Mouse (Mus musculus) embryonic facial prominence, embryonic 12.5 days (tissue): ENCODE measurements around the gene Cp. TPM values are rescaled to one million over a fixed set of nuclear protein-coding genes. Genes with fewer than 3 reads are reported as not detected.
"Not testable (repeated sequence)": the region's sequence is repeated elsewhere in the genome, so short reads cannot be mapped to it uniquely, and the experiment has no call there.

Experiments
- ATAC-seq: fragments of 200-750 bp; cut with Nextera tagmentation; 2 replicates; pipeline ENCODE4 v1.8.0; 2017; ENCODE audit not compliant: insufficient number of reproducible peaks, insufficient read depth, low FRiP score, low TSS enrichment
- H3K27ac ChIP-seq: fragments of 300-500 bp; sonication (generic); 2 replicates; pipeline ENCODE4 v1.5.1; 2016; ENCODE audit warnings: mild to moderate bottlenecking
- H3K27me3 ChIP-seq: fragments of 300-500 bp; sonication (generic); 2 replicates; pipeline ENCODE4 v1.6.1; 2016; ENCODE audit warnings: mild to moderate bottlenecking, moderate library complexity
- H3K36me3 ChIP-seq: fragments of 300-500 bp; sonication (generic); 2 replicates; pipeline ENCODE4 v1.6.1; 2016; ENCODE audit warnings: mild to moderate bottlenecking
- H3K4me1 ChIP-seq: fragments of 300-500 bp; sonication (generic); 2 replicates; pipeline ENCODE4 v1.6.1; 2016
- H3K4me2 ChIP-seq: fragments of 300-500 bp; sonication (generic); replicated peaks from 2 replicates; pipeline ENCODE4 v1.6.1; 2016; ENCODE audit warnings: mild to moderate bottlenecking, moderate library complexity
- H3K4me3 ChIP-seq: fragments of 300-500 bp; sonication (generic); 2 replicates; pipeline ENCODE4 v1.5.1; 2016; ENCODE audit warnings: mild to moderate bottlenecking
- H3K9ac ChIP-seq: fragments of 300-500 bp; sonication (generic); 2 replicates; pipeline ENCODE4 v1.6.1; 2016; ENCODE audit warnings: mild to moderate bottlenecking, moderate library complexity
- H3K9me3 ChIP-seq: fragments of 300-500 bp; sonication (generic); 2 replicates; pipeline ENCODE4 v1.6.1; 2016; ENCODE audit warnings: mild to moderate bottlenecking, moderate library complexity
- WGBS: fragments of 180-500 bp; shearing (Covaris S2); methylation state at CpG from one replicate; pipeline ENCODE4 v1.1.7; 2016; 5-methylcytosine and 5-hydroxymethylcytosine counted together
- polyA plus RNA-seq: library from polyadenylated mRNA; unstranded; fragments of >200 nt; fragmentation: Nextera tagmentation; extraction: Ambion mirVana; gene quantifications from 2 replicates; pipeline ENCODE4 v1.2.1, GENCODE M21; 2016

The Cp gene
- polyA plus RNA-seq, result 3.2 and 6.1 TPM in 2 replicates

DNA sequence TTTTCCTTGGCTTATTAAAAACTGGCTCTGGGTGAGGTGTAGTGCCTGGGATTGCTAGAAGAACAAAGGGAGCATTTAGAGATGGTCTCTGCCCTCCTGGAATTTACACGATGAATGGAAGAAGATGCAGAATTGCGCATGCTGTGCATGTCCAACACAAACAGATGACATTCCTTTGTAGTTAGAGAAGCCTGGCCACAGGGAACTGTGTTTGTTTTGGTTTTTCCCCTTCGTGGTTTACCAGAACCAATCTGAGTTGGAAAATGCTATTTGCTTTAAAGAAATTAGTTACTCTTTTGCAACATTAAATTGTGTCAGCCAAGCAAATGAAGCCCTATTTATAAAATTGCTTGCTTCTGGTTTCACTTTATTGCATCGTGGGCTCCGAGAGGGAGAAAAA lies at the start of gene Cp:
Cp (plus strand) TSS at position 170 of the 400 bp plus-strand sequence.
- no peak within 1 kb of the TSS for H3K27ac ChIP-seq
- ATAC-seq, result no peak
- no peak within 1 kb of the TSS for H3K9ac ChIP-seq
- H3K4me3 ChIP-seq, result no peak within 1 kb of the TSS
- no peaks in the 10 kb centered on the region for H3K27me3 ChIP-seq
- H3K9me3 ChIP-seq, result no peaks in the 10 kb centered on the region
- 0 out of 2 replicates have a peak within 1 kb of the TSS, but pooled peaks have one; percentile 9 for H3K4me2 ChIP-seq
- no peaks in the 10 kb centered on the region for H3K4me1 ChIP-seq
- 22% methylated on average over 5 of the region's 5 CpGs for WGBS
- H3K36me3 ChIP-seq, result no peaks in the 10 kb centered on the region

DNA sequence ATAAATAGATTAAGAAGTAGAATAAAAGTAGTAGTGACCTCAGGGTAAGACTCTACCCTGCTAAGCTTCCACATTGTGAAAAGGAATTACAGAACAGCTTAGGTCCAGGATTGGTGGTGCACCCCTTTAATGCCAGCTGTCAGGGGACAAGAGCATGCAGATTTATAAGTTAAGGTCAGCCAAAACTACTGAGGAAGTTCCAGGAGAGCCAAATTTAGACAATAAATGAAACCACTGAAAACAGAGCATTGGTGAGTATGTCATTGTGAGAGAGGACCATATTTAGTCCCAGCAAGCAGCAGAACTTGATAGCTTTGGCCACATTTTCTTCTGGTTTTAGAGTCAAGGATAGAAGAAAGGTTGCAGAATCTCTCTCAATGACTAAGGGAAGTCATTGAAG lies 8.3 kb upstream of the Cp start:
- no peak overlapping the region for H3K4me3 ChIP-seq
- no peak for ATAC-seq
- H3K36me3 ChIP-seq, result no peaks in the 10 kb centered on the region
- H3K4me1 ChIP-seq, result no peaks in the 10 kb centered on the region
- no peaks in the 10 kb centered on the region for H3K27me3 ChIP-seq
- no peaks in the 10 kb centered on the region for H3K9me3 ChIP-seq
- no peak overlapping the region for H3K9ac ChIP-seq
- no peak overlapping the region for H3K4me2 ChIP-seq
- no peak overlapping the region for H3K27ac ChIP-seq

DNA sequence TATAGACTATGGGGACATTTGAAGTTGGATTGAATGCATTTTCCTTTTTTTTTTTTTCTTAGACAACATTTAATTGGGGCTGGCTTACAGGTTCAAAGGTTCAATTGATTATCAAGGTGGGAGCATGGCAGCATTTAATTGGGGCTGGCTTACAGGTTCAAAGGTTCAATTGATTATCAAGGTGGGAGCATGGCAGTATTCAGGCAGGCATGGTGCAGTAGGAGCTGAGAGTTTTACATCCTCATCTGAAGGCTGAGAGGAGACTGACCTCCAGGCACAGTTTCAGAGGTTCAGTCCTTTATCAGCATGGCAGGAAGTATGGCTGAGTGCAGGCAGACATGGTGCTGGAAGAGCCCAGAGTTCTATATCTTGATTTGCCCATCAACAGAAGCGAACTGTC lies 7.5 kb upstream of the Cp start:
- not testable (repeated sequence) for H3K4me1 ChIP-seq, H3K4me2 ChIP-seq, H3K9me3 ChIP-seq, H3K9ac ChIP-seq, H3K4me3 ChIP-seq, H3K27ac ChIP-seq, ATAC-seq, H3K27me3 ChIP-seq, H3K36me3 ChIP-seq
- WGBS, result 86% methylated on average over 1 of the region's 1 CpGs

DNA sequence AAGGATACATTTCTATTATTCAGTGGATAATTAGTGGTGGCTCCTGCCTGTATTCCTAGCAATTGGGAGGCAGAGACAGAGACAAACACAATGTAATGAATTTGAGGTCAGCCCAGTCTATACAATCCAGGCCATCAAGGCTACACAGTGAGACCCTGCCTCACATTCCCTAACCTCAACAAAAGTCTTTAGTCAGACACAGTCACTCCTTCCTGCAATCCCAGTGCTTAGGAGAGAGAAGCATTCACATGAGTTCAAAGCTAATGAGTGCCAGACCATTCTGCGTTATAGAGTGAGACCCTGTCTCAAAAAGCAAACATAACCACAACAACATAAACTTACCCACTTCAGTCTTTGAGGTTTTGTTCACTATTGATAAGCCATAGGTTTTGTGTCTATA lies 3.4 kb upstream of the Cp start:
- no peak overlapping the region for H3K4me3 ChIP-seq
- H3K27me3 ChIP-seq, result no peaks in the 10 kb centered on the region
- H3K27ac ChIP-seq, result no peak overlapping the region

DNA sequence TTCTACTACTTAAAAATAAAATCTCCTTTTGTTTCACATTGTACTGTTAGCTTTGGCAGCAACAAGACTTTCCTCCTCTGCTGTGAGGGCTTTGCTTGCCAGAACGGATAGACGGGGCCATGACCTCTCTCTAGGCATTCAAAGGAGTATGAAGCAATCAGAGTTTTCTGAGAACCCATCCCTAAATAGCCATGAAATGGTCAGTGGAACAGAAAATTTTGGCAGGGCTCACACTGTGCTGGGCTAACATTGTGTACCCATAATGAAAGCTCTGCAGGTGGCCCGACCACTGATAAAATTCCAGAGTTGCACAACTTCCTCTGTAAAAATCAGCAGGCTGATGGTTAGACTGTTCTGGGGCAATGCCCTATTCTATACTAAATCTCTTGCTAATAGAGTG lies 3.0 kb upstream of the Cp start:
- 22% methylated on average over 3 of the region's 3 CpGs for WGBS
- peak; percentile 80 for ATAC-seq

More for the DNA sequence above, 3.4 kb upstream of the Cp start:
- 0 out of 2 replicates have a peak, but pooled peaks have one; percentile 64 for ATAC-seq
- Histone ChIP-seq H3K4me2 (no peak overlapping the region), H3K36me3 (no peaks in the 10 kb centered on the region), H3K9me3 (no peaks in the 10 kb centered on the region), H3K9ac (no peak overlapping the region), H3K4me1 (no peaks in the 10 kb centered on the region)
- WGBS, result 23% methylated on average over 1 of the region's 1 CpGs

DNA sequence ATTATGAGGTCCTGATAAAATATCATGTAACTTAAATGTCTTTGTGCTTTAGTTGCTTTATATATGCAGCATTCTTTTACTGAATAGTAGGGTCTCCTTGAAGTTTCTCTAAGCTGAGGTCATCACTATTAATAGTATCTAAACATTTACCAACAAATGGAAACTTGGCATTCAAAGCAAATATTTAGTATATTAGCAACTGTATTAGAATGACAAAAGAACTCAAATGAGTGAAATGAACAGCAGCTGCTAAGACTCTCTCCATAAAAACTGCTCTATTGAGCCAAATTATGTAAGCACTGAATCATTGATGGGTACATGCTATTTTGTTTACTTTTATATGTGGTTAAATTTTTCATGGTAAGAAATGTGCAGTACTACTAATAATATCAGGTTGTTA lies 1.2 kb downstream of the Cp start:
- Histone ChIP-seq H3K27ac (no peak overlapping the region), H3K9me3 (no peaks in the 10 kb centered on the region)
- no peak for ATAC-seq

More for the DNA sequence above, 3.0 kb upstream of the Cp start:
- no peaks in the 10 kb centered on the region for H3K4me1 ChIP-seq
- H3K4me3 ChIP-seq, result no peak overlapping the region
- H3K27ac ChIP-seq, result no peak overlapping the region
- H3K27me3 ChIP-seq, result no peaks in the 10 kb centered on the region
- H3K4me2 ChIP-seq, result no peak overlapping the region
- H3K9me3 ChIP-seq, result no peaks in the 10 kb centered on the region
- no peaks in the 10 kb centered on the region for H3K36me3 ChIP-seq
- H3K9ac ChIP-seq, result no peak overlapping the region

DNA sequence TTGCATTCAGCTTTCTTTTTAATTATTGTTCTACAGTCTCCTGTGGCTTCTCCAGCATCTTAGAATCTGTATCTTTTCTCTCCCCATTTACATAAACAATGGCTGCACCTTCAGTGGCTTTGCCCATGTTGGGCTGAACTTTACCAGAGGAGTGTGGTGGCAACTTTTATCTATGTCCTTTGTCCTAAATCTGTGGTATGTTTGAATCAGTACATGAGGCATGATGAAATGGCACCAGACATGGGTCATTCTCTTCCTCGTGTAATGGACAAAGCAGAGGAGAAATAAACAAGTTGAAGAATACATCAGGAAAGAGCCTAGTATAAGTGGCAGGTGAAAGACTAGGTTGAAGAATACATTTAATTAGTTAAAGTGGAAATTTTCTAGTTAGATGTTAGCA lies 2.1 kb downstream of the Cp start:
- no peak for ATAC-seq
- Histone ChIP-seq H3K4me1 (no peaks in the 10 kb centered on the region), H3K4me3 (no peak overlapping the region), H3K9ac (no peak overlapping the region), H3K27me3 (no peaks in the 10 kb centered on the region), H3K9me3 (no peaks in the 10 kb centered on the region), H3K36me3 (no peaks in the 10 kb centered on the region), H3K4me2 (no peak overlapping the region), H3K27ac (no peak overlapping the region)
- WGBS, result 81% methylated on average over 1 of the region's 1 CpGs

More for the DNA sequence above, 1.2 kb downstream of the Cp start:
- Histone ChIP-seq H3K9ac (no peak overlapping the region), H3K4me3 (no peak overlapping the region), H3K4me1 (no peaks in the 10 kb centered on the region), H3K4me2 (no peak overlapping the region), H3K36me3 (no peaks in the 10 kb centered on the region), H3K27me3 (no peaks in the 10 kb centered on the region)

DNA sequence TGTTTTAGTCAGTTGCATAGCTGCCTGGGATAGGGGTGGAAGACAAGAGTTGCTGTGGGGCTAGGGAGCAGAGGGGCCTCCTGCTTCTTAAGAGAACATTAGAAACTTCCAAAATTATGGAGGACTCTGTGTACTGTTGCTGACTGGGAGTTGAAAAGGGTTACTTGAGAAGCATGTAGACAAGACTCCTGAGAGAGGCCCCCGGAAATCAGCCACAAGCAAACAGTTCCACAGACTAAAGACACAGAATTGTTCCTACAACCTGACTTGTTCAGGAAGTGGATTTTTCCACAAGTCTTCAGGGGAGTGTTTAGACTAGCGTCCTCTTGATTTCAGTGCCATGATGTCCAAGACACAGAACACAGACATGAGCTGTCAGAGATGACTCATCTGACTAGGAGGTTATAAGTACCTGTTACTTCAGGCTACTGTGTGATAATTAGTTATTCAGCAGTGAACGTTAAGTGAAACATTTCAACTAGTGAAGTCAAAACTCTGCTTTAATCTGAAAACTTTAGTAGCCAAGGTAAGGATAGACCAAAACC lies 3.8 kb downstream of the Cp start:
- no peak for ATAC-seq
- no peak overlapping the region for H3K4me3 ChIP-seq
- H3K9ac ChIP-seq, result no peak overlapping the region
- no peaks in the 10 kb centered on the region for H3K36me3 ChIP-seq
- H3K9me3 ChIP-seq, result no peaks in the 10 kb centered on the region
- H3K4me1 ChIP-seq, result no peaks in the 10 kb centered on the region
- no peak overlapping the region for H3K27ac ChIP-seq
- H3K4me2 ChIP-seq, result no peak overlapping the region
- no peaks in the 10 kb centered on the region for H3K27me3 ChIP-seq
- 47% methylated on average over 3 of the region's 3 CpGs for WGBS

DNA sequence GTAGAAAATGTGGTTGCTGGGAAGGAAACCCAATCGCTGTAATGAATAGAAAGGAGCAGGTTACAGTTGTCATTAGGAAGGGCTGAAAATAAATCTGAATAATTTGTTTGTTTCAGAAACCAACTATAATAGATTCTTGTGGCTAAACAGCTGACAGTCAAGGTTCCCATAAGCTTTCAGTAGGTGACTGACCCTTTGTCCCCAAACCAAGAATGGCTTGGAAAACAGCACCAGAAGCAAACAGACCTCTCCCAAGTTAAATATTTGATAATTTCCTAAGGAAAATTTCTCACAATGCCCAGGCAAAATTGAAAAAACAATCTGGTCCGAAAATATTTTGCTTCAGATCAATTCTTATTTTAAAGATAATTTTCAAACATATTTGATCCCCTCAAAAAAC lies 4.5 kb downstream of the Cp start:
- no peak overlapping the region for H3K27ac ChIP-seq
- no peaks in the 10 kb centered on the region for H3K27me3 ChIP-seq
- no peak overlapping the region for H3K9ac ChIP-seq
- H3K4me2 ChIP-seq, result no peak overlapping the region
- H3K36me3 ChIP-seq, result no peaks in the 10 kb centered on the region
- no peaks in the 10 kb centered on the region for H3K4me1 ChIP-seq
- WGBS, result 87% methylated on average over 2 of the region's 2 CpGs
- ATAC-seq, result no peak
- H3K9me3 ChIP-seq, result no peaks in the 10 kb centered on the region
- no peak overlapping the region for H3K4me3 ChIP-seq

DNA sequence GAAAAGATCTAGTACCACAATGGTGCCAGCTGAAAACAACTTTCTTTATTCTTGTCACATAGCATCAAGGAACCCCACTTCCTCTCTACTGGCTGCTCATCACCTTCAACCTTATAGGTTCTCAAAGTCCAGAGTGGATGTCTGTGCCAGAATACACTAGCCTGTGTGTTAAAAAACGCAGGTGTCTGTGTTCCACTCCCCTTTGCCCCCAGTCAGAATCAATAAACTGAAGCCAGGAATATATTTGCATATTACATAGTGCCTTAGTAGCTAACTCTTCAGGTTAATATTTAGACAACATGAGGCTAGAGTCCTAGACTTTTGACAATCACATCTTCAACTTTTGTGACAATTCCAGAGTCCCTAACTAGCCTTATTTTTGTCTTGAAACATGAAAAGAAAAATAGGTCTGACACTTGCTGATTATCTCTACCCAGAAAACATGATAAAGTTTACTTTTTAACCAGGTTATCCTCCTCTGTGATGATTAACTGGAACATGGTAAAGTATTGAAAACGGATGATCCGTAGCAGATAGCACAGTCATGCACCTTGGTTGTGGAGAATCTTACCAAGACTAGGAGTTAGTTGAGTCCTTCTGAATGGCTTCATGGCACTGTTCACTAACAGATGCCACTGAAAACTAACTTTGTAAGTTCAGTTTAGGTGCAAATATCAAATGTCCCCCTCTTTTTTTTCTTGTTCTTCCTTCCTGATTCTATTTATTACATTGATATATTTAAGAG lies 6.1 kb downstream of the Cp start:
- Histone ChIP-seq H3K4me2 (no peak overlapping the region), H3K9me3 (no peaks in the 10 kb centered on the region), H3K4me1 (no peaks in the 10 kb centered on the region), H3K27me3 (no peaks in the 10 kb centered on the region), H3K36me3 (no peaks in the 10 kb centered on the region), H3K4me3 (no peak overlapping the region), H3K9ac (no peak overlapping the region), H3K27ac (no peak overlapping the region)
- 91% methylated on average over 3 of the region's 3 CpGs for WGBS
- ATAC-seq, result no peak

DNA sequence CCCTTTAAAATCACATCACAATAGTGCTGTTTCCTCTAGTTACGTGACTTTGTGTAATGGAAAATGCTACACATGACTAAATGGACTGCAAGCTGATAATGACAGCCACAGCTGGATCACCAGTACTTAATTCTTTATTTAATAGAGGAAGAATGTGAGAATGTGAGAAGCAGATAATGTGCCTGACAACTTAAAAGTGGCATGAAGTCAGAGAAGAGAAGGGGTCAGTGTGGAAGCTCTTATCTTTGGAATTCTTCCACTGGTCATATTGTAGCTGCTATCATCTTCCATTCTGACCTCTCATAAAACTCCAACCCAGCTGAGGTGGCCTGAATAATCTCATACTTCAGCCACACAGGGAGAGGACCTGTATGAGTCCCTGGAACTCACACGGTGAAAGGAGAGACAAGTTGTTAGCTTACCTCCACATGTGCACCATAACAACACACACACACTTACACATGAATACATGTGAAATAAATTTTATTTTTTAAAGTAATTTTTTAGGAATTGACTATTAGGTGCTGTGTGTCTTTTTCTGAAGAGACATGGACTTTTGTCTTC lies 7.9 kb downstream of the Cp start:
- no peaks in the 10 kb centered on the region for H3K9me3 ChIP-seq
- no peak overlapping the region for H3K4me3 ChIP-seq
- ATAC-seq, result no peak
- H3K9ac ChIP-seq, result no peak overlapping the region
- H3K4me1 ChIP-seq, result no peaks in the 10 kb centered on the region
- 74% methylated on average over 2 of the region's 2 CpGs for WGBS
- H3K27me3 ChIP-seq, result no peaks in the 10 kb centered on the region
- no peak overlapping the region for H3K4me2 ChIP-seq
- H3K27ac ChIP-seq, result no peak overlapping the region
- H3K36me3 ChIP-seq, result no peaks in the 10 kb centered on the region

DNA sequence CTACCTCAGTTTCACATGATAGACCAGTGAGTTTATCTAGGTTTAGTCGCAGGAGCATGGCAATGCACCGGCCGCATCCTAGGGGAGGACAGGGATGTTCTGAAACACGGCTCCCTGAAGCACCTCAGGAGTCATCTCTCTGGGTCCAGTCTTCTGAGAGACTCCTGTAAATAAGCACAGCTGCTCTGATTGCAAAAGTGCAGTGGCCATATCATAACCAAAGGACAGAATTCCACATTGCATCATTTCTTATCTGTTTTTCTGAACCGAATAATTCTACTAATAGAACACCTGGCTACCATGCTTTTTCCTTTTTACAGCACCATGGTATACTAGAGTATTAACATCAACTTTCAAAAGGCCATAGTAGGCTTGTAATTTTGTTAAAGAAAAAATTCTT lies 8.4 kb downstream of the Cp start:
- 87% methylated on average over 5 of the region's 5 CpGs for WGBS
- Histone ChIP-seq H3K9me3 (no peaks in the 10 kb centered on the region), H3K4me2 (no peak overlapping the region), H3K27me3 (no peaks in the 10 kb centered on the region), H3K36me3 (no peaks in the 10 kb centered on the region), H3K4me3 (no peak overlapping the region), H3K27ac (no peak overlapping the region), H3K4me1 (no peaks in the 10 kb centered on the region), H3K9ac (no peak overlapping the region)
- ATAC-seq, result no peak
